Mouse (Mus musculus) splenic B cell, adult 2 months (primary cell): ENCODE results near the gene Gm20425.

Source experiments
- DNase-seq: peaks from one replicate; pipeline ENCODE4 v3.0.0-alpha.2; 2011; ENCODE audit warnings: low read depth, low spot score
- H3K27me3 ChIP-seq: 2 replicates; pipeline ENCODE4 v1.6.1; 2012; ENCODE audit warnings: mild to moderate bottlenecking, low read length, moderate library complexity, mixed read lengths; ENCODE audit not compliant: control insufficient read depth, poor library complexity, insufficient read depth, severe bottlenecking
- H3K36me3 ChIP-seq: 2 replicates; pipeline ENCODE4 v1.6.1; 2012; ENCODE audit warnings: mild to moderate bottlenecking, low read length, moderate library complexity, mixed read lengths; ENCODE audit not compliant: control insufficient read depth, poor library complexity, insufficient read depth, severe bottlenecking

Gene Gm20425

DNA sequence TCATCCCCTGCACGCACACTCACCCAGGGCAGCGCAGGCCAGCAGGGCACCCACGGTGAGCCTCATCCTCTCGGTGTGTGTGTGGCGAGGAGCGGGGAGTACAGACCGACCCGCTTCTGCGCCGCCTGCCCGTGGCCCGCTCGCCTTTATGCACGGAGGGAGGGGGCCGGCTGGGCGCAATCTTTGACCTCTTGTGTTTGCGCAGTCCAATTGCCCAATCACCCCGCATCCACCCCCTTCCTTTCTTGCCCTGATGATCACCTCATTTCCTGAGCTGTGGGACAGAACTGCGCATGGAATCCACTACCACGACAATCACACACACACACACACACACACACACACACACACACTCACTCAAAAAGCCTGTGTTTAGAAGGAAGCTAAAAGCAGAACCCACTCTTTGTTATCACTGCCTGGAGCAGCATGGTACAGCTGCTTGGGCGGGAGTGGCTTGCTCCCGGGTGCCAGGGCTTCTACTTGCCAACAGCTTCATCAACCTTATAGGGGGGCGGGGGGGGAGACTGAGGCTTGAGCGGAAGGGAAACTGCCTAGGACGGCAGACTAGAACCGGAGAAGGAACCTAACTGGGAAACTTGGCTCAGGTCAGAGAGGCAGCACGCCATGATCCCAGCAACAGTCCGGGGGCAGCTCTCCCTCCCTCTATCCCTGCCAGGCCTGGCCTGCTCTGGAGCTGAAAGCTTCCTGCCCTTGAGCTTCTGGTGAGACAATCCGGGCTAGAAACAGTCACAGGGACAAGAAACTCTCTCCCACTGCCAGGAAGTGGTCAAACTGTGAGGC, at the start of gene Gm20425, which contains the start of gene Trf:
Gene Gm20425, minus strand, starts transcription at position 157 of the 801 bp plus-strand sequence.
Gene Trf, minus strand, starts transcription at position 294 of the 801 bp plus-strand sequence.
- H3K36me3 ChIP-seq: no peaks in the 10 kb centered on the region
- DNase-seq: peak; percentile 25
- no peaks in the 10 kb centered on the region for H3K27me3 ChIP-seq

DNA sequence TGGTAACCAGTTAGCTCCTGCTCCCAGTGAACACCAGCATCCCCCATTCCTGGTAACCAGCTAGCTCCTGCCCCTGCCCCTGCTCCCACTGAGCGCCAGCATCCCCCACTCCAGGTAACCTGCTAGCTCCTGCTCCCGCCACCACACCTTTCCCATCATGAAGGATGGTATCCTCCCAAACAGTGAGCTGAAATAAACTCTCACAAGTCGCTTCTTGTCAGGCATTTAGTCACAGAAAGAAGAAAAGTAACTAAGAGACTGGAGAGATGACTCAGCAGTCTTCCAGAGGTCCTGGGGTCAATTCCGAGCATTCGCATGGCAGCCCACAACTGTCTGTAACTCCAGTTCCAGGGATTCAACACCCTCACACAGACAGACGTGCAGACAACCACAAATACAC, 46.8 kb upstream of the Gm20425 start:
- no peak for DNase-seq
- Histone ChIP-seq H3K27me3 (no peaks in the 10 kb centered on the region), H3K36me3 (no peaks in the 10 kb centered on the region)

DNA sequence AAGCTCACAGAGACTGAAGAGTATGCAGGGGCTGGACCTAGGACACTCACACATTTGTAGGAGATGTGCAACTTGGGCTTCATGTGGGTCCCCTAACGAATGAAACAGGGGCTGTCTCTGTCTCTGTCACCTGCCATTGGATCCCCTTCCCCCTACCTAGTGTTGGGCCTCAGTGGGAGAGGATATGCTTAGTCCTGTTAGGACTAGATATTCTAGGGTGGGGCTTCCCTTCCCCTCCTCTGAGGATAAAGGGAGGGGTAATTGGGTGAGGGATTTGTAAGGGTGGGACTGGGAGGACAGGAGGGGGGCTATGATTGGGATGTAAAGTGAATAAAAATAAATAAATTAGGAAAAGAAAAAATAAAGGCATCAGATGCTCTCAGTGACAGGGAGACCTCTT, 45.6 kb upstream of the Gm20425 start:
- no peak for DNase-seq
- H3K27me3 ChIP-seq: no peaks in the 10 kb centered on the region
- H3K36me3 ChIP-seq: no peaks in the 10 kb centered on the region

DNA sequence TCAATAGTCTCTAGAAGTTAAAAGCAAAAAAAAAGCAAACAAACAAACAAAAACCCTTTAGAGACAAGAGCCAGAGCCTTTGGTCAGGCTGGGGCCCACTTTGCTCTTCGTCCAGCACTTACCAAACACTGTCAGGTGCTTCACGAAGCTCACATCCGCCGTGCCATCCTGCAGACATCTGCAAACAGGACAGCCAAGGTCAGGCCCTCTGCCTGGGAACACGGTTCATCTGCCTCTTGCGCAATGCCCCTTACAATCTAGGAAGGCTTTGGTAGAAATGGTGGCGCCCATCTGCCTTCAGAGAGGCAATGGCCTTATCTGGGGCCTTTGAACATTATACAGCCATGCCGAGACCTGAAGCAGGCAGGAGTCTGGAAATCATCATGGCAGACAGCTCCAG, 44.7 kb upstream of the Gm20425 start:
- Histone ChIP-seq H3K36me3 (no peaks in the 10 kb centered on the region), H3K27me3 (no peaks in the 10 kb centered on the region)

DNA sequence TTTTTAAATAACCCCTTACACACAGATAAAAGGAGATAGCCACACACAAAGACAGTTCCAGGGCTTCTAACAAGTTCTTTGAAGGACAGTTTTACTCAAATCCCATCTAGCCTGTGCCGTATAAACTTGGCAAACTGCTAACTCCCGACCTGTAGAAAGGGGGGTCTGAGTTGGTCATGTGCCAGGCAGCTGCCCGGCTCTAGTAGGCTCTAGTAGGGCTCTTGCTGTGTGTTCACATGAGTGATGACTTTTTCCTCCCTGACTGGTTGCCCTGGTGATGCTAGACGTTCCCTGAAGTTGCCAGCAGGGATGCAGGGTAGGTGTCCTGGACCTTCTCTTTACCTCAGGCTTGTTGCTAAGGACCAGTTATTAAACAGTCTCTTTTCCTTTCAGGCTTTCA, 41.0 kb upstream of the Gm20425 start:
- H3K36me3 ChIP-seq: no peaks in the 10 kb centered on the region
- no peak for DNase-seq
- H3K27me3 ChIP-seq: no peaks in the 10 kb centered on the region

More for the DNA sequence above, 44.7 kb upstream of the Gm20425 start:
- DNase-seq: no peak

DNA sequence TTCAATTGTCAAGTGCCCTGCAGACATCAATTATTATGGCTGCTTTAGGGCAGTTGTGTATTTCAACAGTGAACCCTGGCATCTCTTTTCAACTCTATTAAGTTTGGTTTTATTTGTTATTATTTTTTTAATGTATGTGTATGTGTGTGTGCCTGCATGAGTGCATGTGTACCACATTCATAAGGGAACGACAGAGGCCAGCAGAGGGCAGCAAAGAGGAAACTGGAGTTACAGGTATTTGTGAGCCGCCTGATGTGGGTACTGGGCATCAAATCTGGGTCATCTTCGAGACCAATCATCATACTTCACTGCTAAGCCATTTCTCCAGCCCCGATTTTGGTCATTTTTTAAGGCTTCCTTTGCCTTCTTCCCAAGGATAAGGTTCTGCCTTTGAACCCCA, 35.7 kb upstream of the Gm20425 start:
- DNase-seq: no peak
- no peaks in the 10 kb centered on the region for H3K36me3 ChIP-seq
- no peaks in the 10 kb centered on the region for H3K27me3 ChIP-seq

DNA sequence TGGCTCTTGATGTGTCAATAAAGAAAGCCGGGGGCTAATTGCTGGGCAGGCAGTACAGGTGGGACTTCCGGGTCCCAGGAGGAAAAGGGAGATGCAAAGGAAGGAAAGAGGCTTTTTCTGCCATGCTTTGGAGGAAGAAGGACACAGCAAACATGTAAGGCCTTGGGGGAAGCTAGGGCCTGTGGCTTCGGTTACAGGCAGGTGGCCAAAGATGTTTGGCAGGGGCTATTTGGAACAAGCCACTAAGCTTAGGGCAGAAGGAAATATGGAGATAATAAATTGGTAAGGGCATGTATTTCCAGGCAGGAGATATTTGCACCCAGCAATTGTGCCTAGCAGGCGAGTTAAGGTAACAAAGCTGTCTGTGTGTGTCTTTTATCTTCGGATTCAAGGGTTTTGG, 22.8 kb upstream of the Gm20425 start:
- Histone ChIP-seq H3K27me3 (no peaks in the 10 kb centered on the region), H3K36me3 (no peaks in the 10 kb centered on the region)
- no peak for DNase-seq

DNA sequence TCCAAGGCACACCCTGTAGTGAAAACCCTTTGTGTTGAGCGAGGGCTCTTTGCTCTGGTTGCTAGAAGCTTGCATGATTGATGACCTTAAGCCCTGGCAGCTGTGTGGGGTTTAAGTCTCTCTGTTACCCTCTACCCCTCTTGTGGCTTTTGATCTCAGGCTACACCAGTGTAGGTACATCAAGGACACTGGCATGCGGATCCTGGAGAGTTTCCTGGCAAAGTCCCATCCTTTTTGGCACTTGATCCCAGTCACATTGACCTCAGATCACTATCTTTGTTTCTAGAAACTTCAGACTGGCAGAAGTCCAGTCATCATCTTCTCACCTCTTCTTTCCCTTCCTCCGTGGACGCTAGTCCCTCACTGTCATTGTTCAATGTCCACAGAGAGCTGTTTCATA, 18.5 kb upstream of the Gm20425 start:
- no peak for DNase-seq
- Histone ChIP-seq H3K36me3 (no peaks in the 10 kb centered on the region), H3K27me3 (no peaks in the 10 kb centered on the region)

DNA sequence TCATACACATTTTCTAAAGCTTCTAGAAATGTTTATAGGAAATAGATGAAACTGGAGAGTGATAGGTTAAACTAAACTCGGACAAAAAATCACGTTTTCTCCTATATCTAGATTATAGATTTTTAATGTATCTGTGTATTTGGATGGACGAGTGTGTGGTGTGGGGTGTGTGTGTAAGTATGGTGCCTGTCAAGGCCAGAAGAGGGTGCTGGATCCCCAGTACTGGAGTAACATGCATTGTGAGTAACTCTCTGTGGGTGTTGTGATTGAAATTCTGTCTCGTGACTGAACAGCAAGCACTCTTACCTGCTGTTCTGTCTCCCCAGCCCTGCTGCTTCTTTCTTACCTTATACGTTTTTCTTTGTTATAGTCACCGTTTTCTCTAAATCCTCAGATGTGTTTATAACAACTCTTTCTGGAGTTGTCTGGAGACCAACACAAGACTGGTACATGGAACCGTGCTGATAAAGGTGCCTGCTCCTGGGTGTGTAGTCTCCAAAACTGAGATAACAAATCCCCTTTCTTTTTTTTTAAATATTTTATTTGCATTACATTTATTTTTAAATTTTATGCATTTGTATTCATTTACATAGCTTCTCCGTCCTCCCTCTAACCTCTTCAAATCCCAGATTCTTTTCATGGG, 16.5 kb upstream of the Gm20425 start:
- H3K36me3 ChIP-seq: no peaks in the 10 kb centered on the region
- H3K27me3 ChIP-seq: no peaks in the 10 kb centered on the region
- DNase-seq: peak; percentile 10

DNA sequence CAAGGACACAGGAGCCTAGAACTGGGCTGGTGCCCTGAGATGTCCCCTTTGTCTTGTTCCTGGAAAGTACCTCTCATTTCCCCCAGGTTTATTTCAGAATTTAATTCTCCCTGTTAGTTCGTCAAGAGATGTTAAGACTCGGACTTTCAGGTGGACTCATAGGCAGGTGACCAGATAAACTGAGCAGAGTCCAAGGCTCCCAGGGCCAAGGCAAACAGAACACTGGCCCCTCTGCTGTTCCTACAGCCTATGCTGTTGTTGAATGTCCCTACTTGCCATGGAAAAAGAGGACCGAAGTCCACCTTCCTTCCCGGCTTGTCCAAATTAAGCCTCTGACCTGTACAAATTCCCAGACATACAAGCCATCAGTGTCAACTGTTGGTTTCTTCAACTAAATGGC, 13.5 kb upstream of the Gm20425 start:
- no peaks in the 10 kb centered on the region for H3K27me3 ChIP-seq
- H3K36me3 ChIP-seq: no peaks in the 10 kb centered on the region
- DNase-seq: no peak

DNA sequence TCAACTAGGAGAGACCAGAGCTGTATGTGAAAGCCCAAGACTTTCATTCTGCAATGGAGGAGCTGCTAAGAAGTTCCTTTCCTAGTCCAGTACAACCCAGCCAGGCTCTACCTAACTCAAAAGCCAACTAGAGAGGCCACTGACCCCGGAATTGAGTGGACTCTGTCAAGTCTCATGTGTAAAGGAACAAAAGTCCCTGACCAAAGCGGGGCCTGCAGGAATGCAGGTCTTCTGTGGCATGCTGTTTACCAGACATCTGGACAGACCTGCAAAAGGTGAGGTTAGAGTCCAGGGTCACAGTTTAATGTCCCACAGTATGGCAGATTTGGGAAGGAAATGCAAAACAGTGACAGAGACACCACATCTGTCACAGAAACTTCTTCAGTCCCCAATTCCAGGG, 11.1 kb upstream of the Gm20425 start:
- Histone ChIP-seq H3K27me3 (no peaks in the 10 kb centered on the region), H3K36me3 (no peaks in the 10 kb centered on the region)
- no peak for DNase-seq

DNA sequence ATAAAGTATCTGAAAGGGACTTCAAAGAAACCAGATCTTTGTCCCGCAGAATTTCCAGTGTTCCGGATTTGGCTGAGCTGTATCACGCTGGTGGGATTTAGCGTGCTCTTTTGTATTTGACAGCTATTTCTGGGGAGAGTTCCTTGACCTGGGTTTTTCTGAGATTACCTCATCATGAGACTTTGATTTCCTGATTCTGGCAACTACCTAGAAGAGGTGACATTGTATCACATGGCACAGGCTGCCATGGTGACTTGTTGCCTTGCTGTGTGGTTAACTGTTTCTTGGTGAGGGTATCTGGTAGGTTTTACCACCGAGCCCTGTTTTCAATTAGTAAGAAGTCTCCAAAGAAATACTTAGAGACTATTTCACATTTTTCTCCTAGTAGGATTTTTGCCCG, 9.4 kb upstream of the Gm20425 start:
- no peaks in the 10 kb centered on the region for H3K36me3 ChIP-seq
- no peaks in the 10 kb centered on the region for H3K27me3 ChIP-seq
- DNase-seq: no peak

DNA sequence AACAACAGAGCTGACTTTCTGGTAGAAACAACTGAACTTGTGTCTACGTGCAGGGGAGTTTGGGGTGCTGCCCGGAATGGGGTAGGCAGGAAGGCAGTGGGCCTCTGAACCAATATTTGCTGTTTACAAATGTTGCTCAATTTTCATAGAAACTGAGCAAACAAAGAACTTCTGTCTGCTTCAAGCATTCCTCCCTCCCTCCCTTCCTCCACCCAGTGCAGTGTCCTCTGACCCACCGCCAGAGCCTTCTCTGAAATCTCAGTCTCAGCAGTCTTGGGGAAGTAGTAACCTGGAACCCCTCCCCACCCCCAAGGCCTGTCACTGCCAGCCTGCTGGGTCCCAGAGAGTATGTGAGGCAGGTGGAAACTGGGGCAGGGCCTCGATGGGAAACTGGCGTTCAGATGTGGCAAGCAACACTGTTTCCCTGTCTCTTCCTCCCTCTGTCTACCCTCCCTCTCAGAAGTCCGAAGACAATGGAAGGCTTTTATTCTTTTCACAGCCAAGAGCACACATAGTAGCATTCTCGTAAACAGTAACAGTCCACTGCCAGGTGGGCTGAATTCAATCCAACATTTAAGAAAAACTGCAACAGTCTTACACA, 4.6 kb upstream of the Gm20425 start:
- Histone ChIP-seq H3K27me3 (no peaks in the 10 kb centered on the region), H3K36me3 (no peaks in the 10 kb centered on the region)
- no peak for DNase-seq

DNA sequence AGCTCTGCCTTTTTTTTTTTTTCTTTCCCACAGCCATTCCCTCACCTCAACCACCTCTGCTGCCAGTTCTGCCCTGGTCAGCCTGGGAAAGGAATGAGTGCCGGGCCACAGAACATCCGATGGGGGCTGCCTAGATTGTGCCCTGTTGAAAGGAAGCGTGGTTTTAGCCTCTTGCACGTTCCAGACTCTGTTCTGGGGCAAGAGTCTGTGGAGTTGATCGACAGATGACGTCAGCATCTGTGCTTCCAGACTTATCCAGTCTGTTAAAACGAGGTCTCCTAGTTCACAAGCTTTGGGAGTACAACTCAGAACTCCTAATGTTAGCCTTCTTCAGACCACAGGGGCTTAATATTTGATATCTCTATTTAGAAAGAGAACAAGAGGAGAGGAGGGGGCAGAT, 4.0 kb upstream of the Gm20425 start:
- Histone ChIP-seq H3K27me3 (no peaks in the 10 kb centered on the region), H3K36me3 (no peaks in the 10 kb centered on the region)
- DNase-seq: no peak

DNA sequence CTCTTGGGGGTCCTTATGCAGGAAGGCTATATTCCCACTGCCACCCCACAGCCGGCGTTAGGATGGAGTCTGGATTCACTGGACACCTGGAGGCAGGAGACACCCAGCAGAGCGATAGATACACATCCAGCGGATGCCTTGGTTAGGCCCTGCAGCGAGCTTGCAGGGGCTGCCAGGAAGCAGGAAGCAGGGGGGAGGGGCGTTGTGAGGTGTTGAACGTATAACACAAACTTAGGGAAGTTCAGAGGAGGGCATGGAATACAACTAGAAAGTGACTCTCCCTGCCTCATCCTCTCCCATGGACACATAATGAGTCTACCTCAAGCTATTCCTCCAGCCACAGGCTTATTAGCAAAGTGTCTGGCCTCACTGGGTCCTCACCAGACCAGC, 2.9 kb upstream of the Gm20425 start:
- no peak for DNase-seq
- Histone ChIP-seq H3K36me3 (no peaks in the 10 kb centered on the region), H3K27me3 (no peaks in the 10 kb centered on the region)
